Comparison of ENCODE assay signal across 20 mouse cellular contexts in genomic region chr3:152689105-152689504, GRCm38 (mm10). TPM values are rescaled to one million over a fixed set of nuclear protein-coding genes. Genes with fewer than 3 reads are reported as not detected.
A peak's percentile ranks its signal among the peaks of the same experiment; 100 is the strongest.
DNase-seq lines count a peak whose midpoint lies in the region; ATAC-seq and TF ChIP-seq lines count a peak whose summit lies in the region.
"Had no signal": no experiment of that assay in that cellular context is flagged by ENCODE, and none has a peak within 500 bp of the region (broad histone marks: within the 10 kb centered on the region; RNA-seq: fewer than 3 reads in every experiment).

No protein-coding gene starts in this region.

- TF ChIP-seq CTCF in gastrocnemius, adult 2 months (IDR thresholded peaks at IDR 0.05), result no peak

- H3K9me3 ChIP-seq in kidney, embryonic 16.5 days (ENCODE audit: low read length), result no peaks in the 10 kb centered on the region
- no peaks in the 10 kb centered on the region for H3K9me3 ChIP-seq in intestine, embryonic 14.5 days (ENCODE audit: control insufficient read depth, low read length)
- no peaks in the 10 kb centered on the region for H3K9me3 ChIP-seq in forebrain, embryonic 10.5 days
- H3K9me3 ChIP-seq: forebrain, embryonic 12.5 days; heart, embryonic 15.5 days; hindbrain, embryonic 10.5 days had no signal

- H3K27ac ChIP-seq in gastrocnemius, adult 2 months, result no peak overlapping the region
- H3K27ac ChIP-seq in kidney, embryonic 16.5 days (ENCODE audit: low read length), result no peak overlapping the region
- no peak overlapping the region for H3K27ac ChIP-seq in intestine, embryonic 14.5 days (ENCODE audit: low read depth)
- no peak overlapping the region for H3K27ac ChIP-seq in forebrain, embryonic 10.5 days
- H3K27ac ChIP-seq: forebrain, embryonic 12.5 days; heart, embryonic 15.5 days; hindbrain, embryonic 10.5 days; hindbrain, postnatal 0 days had no signal

- no peak; the same call in 1 of the 2 replicates for ATAC-seq in kidney, embryonic 16.5 days (ENCODE audit: low FRiP score, low TSS enrichment)
- ATAC-seq in intestine, embryonic 14.5 days (replicated peaks; ENCODE audit: low FRiP score, low TSS enrichment, low read depth), result peak; percentile 78
- ATAC-seq: hindbrain, postnatal 0 days had no signal

- H3K36me3 ChIP-seq in kidney, embryonic 16.5 days (ENCODE audit: insufficient read depth, low read length), result no peaks in the 10 kb centered on the region
- H3K36me3 ChIP-seq in intestine, embryonic 14.5 days (ENCODE audit: control insufficient read depth, insufficient read depth, low read length), result no peaks in the 10 kb centered on the region
- H3K36me3 ChIP-seq in forebrain, embryonic 10.5 days (replicated peaks), result no peaks in the 10 kb centered on the region
- H3K36me3 ChIP-seq: forebrain, embryonic 12.5 days; heart, embryonic 15.5 days; hindbrain, embryonic 10.5 days had no signal

- 63% methylated on average over 9 of the region's 9 CpGs for WGBS in kidney, embryonic 16.5 days
- WGBS in intestine, embryonic 14.5 days, result 66% methylated on average over 9 of the region's 9 CpGs
- WGBS in forebrain, embryonic 10.5 days, result 86% methylated on average over 9 of the region's 9 CpGs

- peak; percentile 36 for DNase-seq in gastrocnemius, adult 2 months
- DNase-seq in gastrocnemius, adult 8-10 months (ENCODE audit: low spot score in 2 of 2), result no peak
- DNase-seq in kidney, adult 9 months, result peak; percentile 46
- DNase-seq in intestine, embryonic 14.5 days (ENCODE audit: low spot score), result no peak
- DNase-seq in kidney, postnatal 14 days, result peak; percentile 72
- no peak for DNase-seq in testis, postnatal 10 days (ENCODE audit: low spot score)
- no peak for DNase-seq in forebrain, embryonic 10.5 days (ENCODE audit: extremely low spot score, low spot score)
- DNase-seq: cerebellum, adult 8-10 months; liver; lung, adult 18-20 months; lung, postnatal 36 days; right cerebral cortex, postnatal 14 days had no signal

- no peaks in the 10 kb centered on the region for H3K4me1 ChIP-seq in kidney, embryonic 16.5 days (ENCODE audit: insufficient read depth, low read length)
- no peaks in the 10 kb centered on the region for H3K4me1 ChIP-seq in intestine, embryonic 14.5 days (replicated peaks; ENCODE audit: control insufficient read depth, insufficient read depth, low read length)
- no peaks in the 10 kb centered on the region for H3K4me1 ChIP-seq in forebrain, embryonic 10.5 days
- H3K4me1 ChIP-seq: forebrain, embryonic 12.5 days; heart, embryonic 15.5 days; hindbrain, embryonic 10.5 days had no signal

- H3K4me2 ChIP-seq in kidney, embryonic 16.5 days (replicated peaks; ENCODE audit: low read depth, low read length), result no peak overlapping the region; the same call in 1 of the 2 replicates
- no peak overlapping the region for H3K4me2 ChIP-seq in intestine, embryonic 14.5 days (ENCODE audit: low read length)
- H3K4me2 ChIP-seq: forebrain, embryonic 12.5 days; heart, embryonic 15.5 days had no signal

- no peak overlapping the region for H3K9ac ChIP-seq in kidney, embryonic 16.5 days (replicated peaks; ENCODE audit: low read length)
- no peak overlapping the region for H3K9ac ChIP-seq in intestine, embryonic 14.5 days (ENCODE audit: low read length)
- H3K9ac ChIP-seq: forebrain, embryonic 12.5 days; heart, embryonic 15.5 days had no signal

- intact Hi-C loops in gastrocnemius, adult 2 months (cut with DNase I), result no loop called here

- no peak overlapping the region for H3K4me3 ChIP-seq in gastrocnemius, adult 2 months
- H3K4me3 ChIP-seq in kidney, embryonic 16.5 days (ENCODE audit: low read length), result no peak overlapping the region
- no peak overlapping the region for H3K4me3 ChIP-seq in intestine, embryonic 14.5 days (ENCODE audit: low read depth, low read length)
- no peak overlapping the region for H3K4me3 ChIP-seq in forebrain, embryonic 10.5 days
- H3K4me3 ChIP-seq: forebrain, embryonic 12.5 days; heart, embryonic 15.5 days; hindbrain, embryonic 10.5 days had no signal

- no peaks in the 10 kb centered on the region for H3K27me3 ChIP-seq in kidney, embryonic 16.5 days (ENCODE audit: insufficient read depth, low read length)
- H3K27me3 ChIP-seq in intestine, embryonic 14.5 days (replicated peaks; ENCODE audit: control insufficient read depth, insufficient read depth, low read length), result no peaks in the 10 kb centered on the region
- H3K27me3 ChIP-seq in forebrain, embryonic 10.5 days (ENCODE audit: poor library complexity, severe bottlenecking), result no peaks in the 10 kb centered on the region
- H3K27me3 ChIP-seq: CH12.LX; forebrain, embryonic 12.5 days; heart, embryonic 15.5 days had no signal

RNA-seq across cellular contexts. Expression of gene Ak5, which starts 20.9 kb away (rescaled TPM):
- under 1 TPM in 1 of 2 experiments, not detected in 1; 0.33 TPM for total RNA-seq in gastrocnemius, adult 2 months (2021)
- under 1 TPM in 2 of 4 experiments, not detected in 2; 0.34 to 0.92 TPM for total RNA-seq in gastrocnemius, adult 8-10 months (2022)
- polyA plus RNA-seq in kidney, embryonic 16.5 days (2015; fragmentation: Nextera tagmentation; extraction: Ambion mirVana), result 3.7 and 5.9 TPM in 2 replicates
- polyA plus RNA-seq in intestine, embryonic 14.5 days (2014; fragmentation: Nextera tagmentation; extraction: Ambion mirVana), result 3.2 and 3.6 TPM in 2 replicates
- 0.41 and 0.44 TPM in 2 replicates for polyA plus RNA-seq in forebrain, embryonic 10.5 days (2016; fragmentation: Nextera tagmentation; extraction: Ambion mirVana)
- total RNA-seq: granulocyte monocyte progenitor cell, adult 5-6 weeks; megakaryocyte-erythroid progenitor cell, adult 5-6 weeks had no signal

RNA-seq across cellular contexts. Expression of gene Pigk, which starts 24.8 kb away (rescaled TPM):
- total RNA-seq in gastrocnemius, adult 2 months (2021), result 10 to 100 TPM; 16.6 to 23.0 TPM
- total RNA-seq in gastrocnemius, adult 8-10 months (2022), result 10 to 100 TPM; 16.3 to 18.2 (median 17.7) TPM
- polyA plus RNA-seq in kidney, embryonic 16.5 days (2015; fragmentation: Nextera tagmentation; extraction: Ambion mirVana), result 43.9 and 47.9 TPM in 2 replicates
- 41.8 and 42.9 TPM in 2 replicates for polyA plus RNA-seq in intestine, embryonic 14.5 days (2014; fragmentation: Nextera tagmentation; extraction: Ambion mirVana)
- 31.9 and 38.4 TPM in 2 replicates for polyA plus RNA-seq in forebrain, embryonic 10.5 days (2016; fragmentation: Nextera tagmentation; extraction: Ambion mirVana)

Comparison
In these comparisons a context has a peak if more than half of its experiments do, and no peak if none do; other contexts are left out.
1. DNase-seq: peak in gastrocnemius, adult 2 months (single experiment), kidney, adult 9 months (single experiment) and kidney, postnatal 14 days (single experiment); none in gastrocnemius, adult 8-10 months (0 of 2), intestine, embryonic 14.5 days (single experiment), testis, postnatal 10 days (single experiment) and forebrain, embryonic 10.5 days (single experiment).